Mouse (Mus musculus) neural tube, embryonic 12.5 days (tissue): Measurements from ENCODE around the gene Treh. TPM values are rescaled to one million over a fixed set of nuclear protein-coding genes. Genes with fewer than 3 reads are reported as not detected.

Experiments used
- ATAC-seq: fragments of 200-750 bp; cut with Nextera tagmentation; 2 replicates; pipeline ENCODE4 v1.8.0; 2017; ENCODE audit warnings: low read depth, mild to moderate bottlenecking, moderate TSS enrichment, moderate library complexity; ENCODE audit not compliant: low FRiP score
- H3K27ac ChIP-seq: fragments of 300-500 bp; sonication (generic); 2 replicates; pipeline ENCODE4 v1.5.1; 2016
- H3K27me3 ChIP-seq: fragments of 300-500 bp; sonication (generic); replicated peaks from 2 replicates; pipeline ENCODE4 v1.6.1; 2016; ENCODE audit warnings: mild to moderate bottlenecking
- H3K36me3 ChIP-seq: fragments of 300-500 bp; sonication (generic); 2 replicates; pipeline ENCODE4 v1.6.1; 2016; ENCODE audit warnings: mild to moderate bottlenecking
- H3K4me1 ChIP-seq: fragments of 300-500 bp; sonication (generic); 2 replicates; pipeline ENCODE4 v1.6.1; 2016
- H3K4me2 ChIP-seq: fragments of 300-500 bp; sonication (generic); replicated peaks from 2 replicates; pipeline ENCODE4 v1.6.1; 2016; ENCODE audit warnings: mild to moderate bottlenecking
- H3K4me3 ChIP-seq: fragments of 300-500 bp; sonication (generic); 2 replicates; pipeline ENCODE4 v1.5.1; 2016
- H3K9ac ChIP-seq: fragments of 300-500 bp; sonication (generic); 2 replicates; pipeline ENCODE4 v1.6.1; 2016; ENCODE audit warnings: mild to moderate bottlenecking
- H3K9me3 ChIP-seq: fragments of 300-500 bp; sonication (generic); 2 replicates; pipeline ENCODE4 v1.6.1; 2016; ENCODE audit warnings: mild to moderate bottlenecking
- WGBS: fragments of 180-500 bp; shearing (Covaris S2); methylation state at CpG from one replicate; pipeline ENCODE4 v1.1.7; 2016; 5-methylcytosine and 5-hydroxymethylcytosine counted together
- polyA plus RNA-seq: library from polyadenylated mRNA; unstranded; fragments of >200 nt; fragmentation: Nextera tagmentation; extraction: Ambion mirVana; gene quantifications from 2 replicates; pipeline ENCODE4 v1.2.1, GENCODE M21; 2016

Gene Treh
- polyA plus RNA-seq, 1 experiment from 2014 or later, result not detected

DNA sequence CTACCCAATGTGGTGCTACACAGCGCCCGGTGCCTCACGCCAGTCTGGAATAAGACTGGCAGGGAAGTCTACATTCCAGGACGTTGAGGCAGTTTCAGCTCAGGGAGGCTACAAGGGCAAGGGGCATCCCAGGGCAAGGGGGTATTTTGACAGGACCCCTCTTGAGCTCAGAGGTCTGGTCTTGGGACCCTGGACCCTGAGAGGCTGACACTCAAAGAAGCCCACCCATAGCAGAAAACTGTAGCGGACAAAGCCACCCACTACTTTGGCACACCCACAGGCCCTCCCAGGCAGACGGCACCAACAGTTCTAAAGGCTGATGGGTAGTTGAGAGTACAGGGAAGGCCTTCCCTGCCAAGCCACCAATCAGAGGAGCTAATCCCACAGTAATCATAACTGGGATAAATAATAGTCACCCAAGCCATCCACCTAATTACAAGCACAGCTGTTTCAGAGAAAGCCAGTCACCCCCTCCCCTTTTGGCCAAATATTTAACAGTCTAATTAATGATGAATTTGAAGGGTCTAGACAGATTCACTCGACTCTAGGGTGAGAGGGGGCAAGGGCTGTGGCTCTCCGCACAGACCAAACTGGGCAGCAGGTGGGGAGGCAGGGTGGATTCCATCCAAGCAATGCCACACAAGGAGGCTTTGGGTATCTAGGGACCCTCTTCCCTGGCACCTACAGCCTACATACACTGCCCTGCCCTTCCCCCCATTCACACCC is 46.8 kb downstream of the Treh start:
- peak overlapping the region; percentile 83 for H3K9ac ChIP-seq
- 81% methylated on average over 8 of the region's 8 CpGs for WGBS
- peaks cover 33% of the 10 kb centered on the region for H3K36me3 ChIP-seq
- H3K4me3 ChIP-seq, result peak overlapping the region; percentile 78
- H3K4me2 ChIP-seq, result peak overlapping the region; percentile 87
- H3K27ac ChIP-seq, result no peak overlapping the region
- ATAC-seq, result no peak
- peaks cover 49% of the 10 kb centered on the region for H3K4me1 ChIP-seq
- no peaks in the 10 kb centered on the region for H3K27me3 ChIP-seq
- no peaks in the 10 kb centered on the region for H3K9me3 ChIP-seq

DNA sequence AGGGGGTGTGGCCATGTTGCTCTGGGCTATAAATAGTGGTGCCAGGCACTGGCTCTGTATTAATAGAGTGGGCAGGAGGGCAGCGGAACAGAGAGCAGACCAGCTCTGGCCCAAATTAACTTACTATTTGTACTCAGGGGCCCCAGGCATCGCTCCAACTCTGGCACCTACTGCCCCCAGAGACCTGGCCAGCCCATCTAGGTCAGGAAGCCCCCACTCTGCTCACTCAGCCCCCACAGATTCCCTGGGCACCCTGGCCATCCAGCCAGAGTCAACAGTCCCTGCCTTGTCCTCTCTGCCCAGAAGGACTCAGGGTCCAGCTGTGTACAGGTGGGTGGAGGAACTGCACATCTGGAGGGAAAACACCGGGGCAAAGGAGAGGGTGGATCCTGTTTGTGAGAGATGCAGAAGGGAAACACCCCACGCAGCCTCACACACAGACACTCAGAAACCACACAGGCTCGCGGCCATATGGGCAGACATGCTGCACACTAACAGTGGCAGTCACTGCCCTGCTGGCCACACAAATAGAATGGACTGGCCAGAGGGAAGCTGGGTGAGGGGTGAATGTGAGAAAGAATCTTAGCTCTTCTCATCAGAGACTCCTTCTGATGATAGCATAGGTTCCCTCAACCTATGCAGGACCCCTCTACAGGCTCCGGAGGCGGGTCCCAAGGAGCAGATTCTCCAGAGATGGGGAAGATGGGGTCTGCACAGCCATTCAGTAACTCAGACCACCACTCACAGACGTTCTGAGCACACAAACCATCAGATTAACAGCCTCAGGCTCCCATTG is 47.5 kb downstream of the Treh start:
- Histone ChIP-seq H3K4me3 (peak overlapping the region; percentile 78), H3K27me3 (no peaks in the 10 kb centered on the region), H3K9ac (peak overlapping the region; percentile 83), H3K4me2 (peak overlapping the region; percentile 87), H3K9me3 (no peaks in the 10 kb centered on the region), H3K27ac (peak overlapping the region; percentile 33; the same call in 1 of the 2 replicates), H3K36me3 (peaks cover 25% of the 10 kb centered on the region), H3K4me1 (peaks cover 56% of the 10 kb centered on the region)
- WGBS, result 21% methylated on average over 9 of the region's 9 CpGs
- ATAC-seq, result peak; percentile 39

DNA sequence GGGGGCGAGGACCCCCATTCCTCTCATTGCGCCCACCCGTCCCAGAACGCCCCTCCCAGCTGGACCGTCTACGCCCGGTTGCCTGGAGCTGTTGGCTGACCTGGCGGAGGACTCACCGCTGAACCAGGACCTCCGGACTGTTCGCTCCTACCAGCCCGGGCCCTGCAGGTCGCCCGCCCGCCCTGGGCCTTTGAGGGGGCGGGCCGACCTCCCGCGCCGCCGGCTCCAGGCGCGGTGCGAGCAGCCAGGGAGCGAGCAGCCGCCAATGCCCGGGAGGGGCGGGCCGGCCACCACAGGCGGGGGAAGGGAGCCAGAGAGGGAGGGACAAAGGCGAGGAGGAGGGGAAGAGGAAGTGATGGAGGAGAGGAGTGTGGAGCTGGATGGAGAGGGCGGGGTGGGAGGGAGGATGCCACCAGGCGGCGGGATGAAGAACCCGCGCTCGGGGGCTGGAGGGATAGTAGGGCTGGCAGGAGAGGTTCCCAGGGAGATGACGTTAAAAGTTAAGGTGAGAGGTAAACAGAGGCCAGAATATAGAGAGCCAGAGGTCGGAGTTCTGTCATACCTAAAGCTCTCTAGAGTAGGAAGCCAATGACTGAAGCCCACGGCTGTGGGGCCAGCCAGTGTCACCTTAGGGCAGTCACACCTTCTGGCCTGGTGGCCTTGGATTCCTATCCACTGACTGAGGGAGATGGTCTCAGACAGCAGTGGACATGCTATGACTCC is 48.3 kb downstream of the Treh start:
- WGBS, result 2% methylated on average over 40 of the region's 40 CpGs

DNA sequence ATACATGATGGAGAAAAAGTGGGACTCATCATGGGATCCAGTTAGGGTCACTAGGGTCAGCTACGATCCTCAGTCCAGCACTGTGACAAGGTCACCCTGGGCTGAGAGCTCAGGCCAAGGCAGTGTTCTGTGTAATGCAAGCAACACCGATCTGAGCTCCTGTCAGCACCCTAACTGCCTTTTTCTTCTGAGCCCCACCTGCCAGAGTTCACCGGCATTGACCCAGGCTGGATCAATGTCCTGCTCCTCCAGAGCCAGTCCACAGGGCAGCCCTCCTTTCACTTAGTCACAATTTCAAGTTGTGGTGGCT is 48.8 kb downstream of the Treh start:
- no peak for ATAC-seq
- H3K4me2 ChIP-seq, result peak overlapping the region; percentile 87
- no peaks in the 10 kb centered on the region for H3K27me3 ChIP-seq
- H3K4me3 ChIP-seq, result no peak overlapping the region
- peaks cover 13% of the 10 kb centered on the region for H3K36me3 ChIP-seq
- WGBS, result 89% methylated on average over 3 of the region's 3 CpGs
- no peaks in the 10 kb centered on the region for H3K9me3 ChIP-seq
- peaks cover 69% of the 10 kb centered on the region for H3K4me1 ChIP-seq
- no peak overlapping the region for H3K9ac ChIP-seq
- no peak overlapping the region for H3K27ac ChIP-seq

More for the DNA sequence above, 48.3 kb downstream of the Treh start:
- Histone ChIP-seq H3K27me3 (no peaks in the 10 kb centered on the region), H3K9me3 (no peaks in the 10 kb centered on the region), H3K9ac (peak overlapping the region; percentile 83), H3K4me1 (peaks cover 64% of the 10 kb centered on the region), H3K4me3 (peak overlapping the region; percentile 78), H3K27ac (peak overlapping the region; percentile 33; the same call in 1 of the 2 replicates), H3K36me3 (peaks cover 18% of the 10 kb centered on the region), H3K4me2 (peak overlapping the region; percentile 87)
- peak; percentile 77 for ATAC-seq

DNA sequence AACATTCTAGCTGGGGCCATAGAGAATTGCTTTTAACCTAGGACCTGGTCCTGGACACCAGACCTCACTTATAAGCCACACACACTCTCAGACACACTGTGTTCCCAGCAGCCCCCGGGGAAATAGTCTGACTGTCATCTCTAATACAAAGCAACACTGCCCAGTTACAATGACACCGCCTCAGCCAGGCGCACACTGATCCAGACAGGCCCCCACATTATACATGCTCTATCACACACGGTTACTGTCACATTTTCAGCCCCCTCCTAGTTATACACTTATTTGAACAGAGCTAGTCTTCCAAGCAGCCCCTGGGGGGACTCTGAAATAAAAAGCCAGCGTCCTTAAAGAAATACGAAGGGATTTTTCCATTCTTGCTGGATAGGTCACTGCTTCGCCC is 49.5 kb downstream of the Treh start:
- Histone ChIP-seq H3K4me3 (no peak overlapping the region), H3K9me3 (no peaks in the 10 kb centered on the region), H3K36me3 (peaks cover 7% of the 10 kb centered on the region), H3K9ac (peak overlapping the region; percentile 6; the same call in 1 of the 2 replicates), H3K4me1 (peaks cover 75% of the 10 kb centered on the region), H3K27me3 (no peaks in the 10 kb centered on the region), H3K4me2 (no peak overlapping the region), H3K27ac (no peak overlapping the region)
- no peak for ATAC-seq
- WGBS, result 59% methylated on average over 7 of the region's 7 CpGs

DNA sequence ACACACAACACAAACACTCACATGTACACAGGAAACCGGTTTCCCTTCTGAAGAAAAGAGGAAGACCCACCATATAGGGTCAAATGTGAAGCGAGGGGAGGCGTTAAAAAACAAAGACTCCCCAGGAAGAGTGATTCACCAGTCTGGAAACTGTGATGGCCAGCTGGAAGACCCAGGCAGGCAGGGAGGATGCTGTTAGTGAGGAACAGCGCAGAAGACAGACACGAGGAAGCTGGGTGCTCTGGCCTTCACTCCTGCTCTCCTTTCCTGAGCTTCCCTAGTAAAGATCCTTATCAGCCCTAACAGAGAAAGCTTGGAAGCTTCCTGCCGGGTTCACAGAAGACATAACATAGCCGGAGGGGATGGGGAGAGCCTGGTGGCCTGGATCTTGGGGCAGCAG is 50.0 kb downstream of the Treh start:
- no peak for ATAC-seq
- H3K27ac ChIP-seq, result peak overlapping the region; percentile 59; the same call in 1 of the 2 replicates
- WGBS, result 47% methylated on average over 7 of the region's 7 CpGs
- peaks cover 2% of the 10 kb centered on the region for H3K36me3 ChIP-seq
- H3K9me3 ChIP-seq, result no peaks in the 10 kb centered on the region
- H3K9ac ChIP-seq, result no peak overlapping the region
- H3K27me3 ChIP-seq, result no peaks in the 10 kb centered on the region
- H3K4me2 ChIP-seq, result peak overlapping the region; percentile 1; the same call in 1 of the 2 replicates
- no peak overlapping the region for H3K4me3 ChIP-seq
- peaks cover 75% of the 10 kb centered on the region for H3K4me1 ChIP-seq

DNA sequence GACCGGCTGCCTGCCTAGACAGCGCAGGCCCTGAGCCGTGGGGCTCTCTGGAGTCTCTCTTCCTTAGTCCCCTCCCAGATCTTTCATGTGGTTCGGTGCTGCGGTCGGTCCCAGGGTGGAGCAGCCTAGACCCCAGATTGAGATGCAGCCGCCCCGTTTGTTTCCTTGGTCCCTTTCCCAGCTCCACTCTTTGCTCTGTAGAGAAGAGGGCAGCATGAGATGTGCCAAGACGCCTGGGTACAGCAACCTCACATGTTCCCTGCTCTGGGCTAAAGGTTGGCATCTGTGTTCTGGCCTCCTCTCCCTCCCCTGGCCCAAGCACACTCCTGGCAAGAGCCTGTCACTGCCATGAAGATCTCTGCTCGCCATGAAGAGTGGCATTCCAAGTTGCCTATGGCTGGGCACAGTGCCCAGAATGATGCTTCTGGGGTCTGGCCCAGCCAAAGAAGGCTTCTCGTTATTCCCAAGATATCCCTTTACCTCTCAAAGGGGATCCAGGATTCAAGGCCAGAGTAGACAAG is 50.5 kb downstream of the Treh start:
- no peaks in the 10 kb centered on the region for H3K36me3 ChIP-seq
- H3K9ac ChIP-seq, result no peak overlapping the region
- H3K4me3 ChIP-seq, result no peak overlapping the region
- peak overlapping the region; percentile 59; the same call in 1 of the 2 replicates for H3K27ac ChIP-seq
- 0 out of 2 replicates have a peak overlapping the region, but pooled peaks have one; percentile 1 for H3K4me2 ChIP-seq
- H3K27me3 ChIP-seq, result no peaks in the 10 kb centered on the region
- ATAC-seq, result no peak
- WGBS, result 76% methylated on average over 11 of the region's 11 CpGs
- no peaks in the 10 kb centered on the region for H3K9me3 ChIP-seq
- H3K4me1 ChIP-seq, result peaks cover 75% of the 10 kb centered on the region

DNA sequence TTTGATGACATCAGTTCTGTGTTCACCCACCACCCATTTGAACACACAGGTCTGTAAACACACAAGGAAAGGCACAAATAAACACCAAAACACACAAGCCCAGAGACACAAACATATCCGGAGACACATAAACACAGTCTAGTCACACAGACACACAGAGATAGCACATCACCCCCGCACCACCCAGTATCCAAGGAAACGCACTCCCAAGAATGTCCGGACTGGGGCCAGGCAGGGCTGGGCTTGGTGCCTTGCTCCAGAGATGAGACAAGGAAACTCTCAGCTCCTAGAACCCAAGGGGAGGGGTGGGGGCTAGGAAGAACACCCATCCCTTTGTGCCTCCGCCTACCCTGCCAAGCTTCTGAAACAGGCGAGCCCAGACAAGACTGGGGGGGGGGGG is 51.2 kb downstream of the Treh start:
- peaks cover 73% of the 10 kb centered on the region for H3K4me1 ChIP-seq
- H3K27ac ChIP-seq, result 0 out of 2 replicates have a peak overlapping the region, but pooled peaks have one; percentile 4
- 42% methylated on average over 6 of the region's 6 CpGs for WGBS
- H3K4me3 ChIP-seq, result no peak overlapping the region
- H3K9ac ChIP-seq, result no peak overlapping the region
- H3K9me3 ChIP-seq, result no peaks in the 10 kb centered on the region
- no peaks in the 10 kb centered on the region for H3K27me3 ChIP-seq
- H3K4me2 ChIP-seq, result no peak overlapping the region; the same call in 1 of the 2 replicates
- H3K36me3 ChIP-seq, result no peaks in the 10 kb centered on the region
- ATAC-seq, result no peak

DNA sequence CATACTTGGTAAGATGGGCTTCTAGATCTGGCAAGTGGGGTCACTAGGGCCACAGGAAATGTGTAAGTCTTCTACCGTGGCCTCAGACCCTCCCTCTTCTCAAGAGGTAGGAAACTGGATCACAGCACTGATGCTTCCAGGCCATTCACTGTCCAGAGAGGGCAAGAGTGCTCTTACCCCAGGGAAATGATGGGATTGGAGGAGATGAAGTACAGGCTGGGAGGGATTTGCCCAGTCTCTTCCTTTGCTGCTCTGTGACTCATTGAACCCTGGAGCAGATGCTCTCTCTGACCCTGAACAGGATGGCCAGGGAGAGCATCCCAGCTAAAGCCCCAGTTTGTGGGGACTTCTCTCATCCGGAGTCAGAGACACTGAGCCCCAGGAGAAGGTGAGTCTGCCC is 51.6 kb downstream of the Treh start:
- Histone ChIP-seq H3K9ac (peak overlapping the region; percentile 26; the same call in 1 of the 2 replicates), H3K27ac (no peak overlapping the region), H3K27me3 (no peaks in the 10 kb centered on the region), H3K4me1 (peaks cover 69% of the 10 kb centered on the region), H3K9me3 (no peaks in the 10 kb centered on the region), H3K4me2 (no peak overlapping the region; the same call in 1 of the 2 replicates), H3K36me3 (no peaks in the 10 kb centered on the region), H3K4me3 (no peak overlapping the region)
- no peak for ATAC-seq
- 50% methylated on average over 2 of the region's 2 CpGs for WGBS

DNA sequence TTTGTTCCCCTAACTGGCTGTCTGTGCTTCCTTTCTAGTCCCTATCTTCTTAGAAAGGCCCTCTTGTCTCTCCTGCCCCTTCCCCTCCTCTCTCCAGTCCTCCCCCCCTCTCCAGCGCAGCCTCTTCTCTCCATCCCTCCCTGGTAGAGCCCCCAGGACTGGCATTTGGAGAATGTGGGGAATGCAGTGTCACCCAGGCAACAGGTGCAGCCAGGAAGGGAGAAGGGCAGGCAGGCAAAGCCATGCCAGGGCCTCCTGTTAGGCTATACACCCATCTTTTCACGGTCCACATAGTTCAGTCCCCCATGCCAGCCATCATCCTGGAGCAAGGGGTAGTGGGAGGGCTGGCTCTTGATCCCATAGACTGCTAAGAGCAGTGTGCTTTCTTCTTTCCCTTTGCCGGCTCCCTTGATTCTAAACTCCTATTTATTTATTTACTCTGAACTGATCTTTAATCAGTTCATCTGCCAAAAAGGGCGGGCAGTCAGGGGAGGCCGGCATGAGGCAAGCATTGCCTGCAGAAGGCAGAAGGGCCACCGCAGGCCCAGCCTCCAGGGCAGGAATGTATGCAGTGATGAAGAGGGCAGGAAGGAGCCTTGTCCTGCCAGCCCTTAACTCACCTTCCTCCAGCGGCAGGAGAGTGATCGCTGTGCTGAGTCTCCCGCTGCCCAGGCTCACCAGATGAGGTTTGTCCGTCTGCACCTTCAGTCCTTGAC is 53.6 kb downstream of the Treh start:
- H3K36me3 ChIP-seq, result no peaks in the 10 kb centered on the region
- H3K4me2 ChIP-seq, result no peak overlapping the region
- H3K27me3 ChIP-seq, result no peaks in the 10 kb centered on the region
- ATAC-seq, result no peak
- H3K4me1 ChIP-seq, result peaks cover 54% of the 10 kb centered on the region
- WGBS, result 47% methylated on average over 10 of the region's 10 CpGs
- H3K27ac ChIP-seq, result no peak overlapping the region
- no peak overlapping the region for H3K4me3 ChIP-seq
- H3K9me3 ChIP-seq, result no peaks in the 10 kb centered on the region
- no peak overlapping the region for H3K9ac ChIP-seq

DNA sequence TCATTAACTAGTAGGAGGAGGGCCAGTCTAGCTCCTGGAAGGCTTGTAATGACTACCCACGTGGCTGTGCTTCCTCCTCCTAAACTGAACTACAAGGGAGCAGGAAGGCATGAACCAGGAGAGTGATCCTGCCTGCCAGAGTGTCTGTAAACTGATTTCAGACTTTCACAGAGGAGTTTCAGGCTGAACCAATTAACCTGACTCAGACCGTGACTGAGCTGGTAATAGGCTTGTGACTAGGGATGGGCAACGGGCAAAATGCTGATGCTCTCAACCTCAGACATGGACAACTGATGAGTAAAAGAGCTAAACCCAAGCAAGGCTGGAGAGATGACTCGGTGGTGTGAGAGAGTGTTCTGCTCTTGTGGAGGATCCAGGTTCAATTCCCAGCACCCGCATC is 54.4 kb downstream of the Treh start:
- Histone ChIP-seq H3K4me2 (no peak overlapping the region), H3K36me3 (no peaks in the 10 kb centered on the region), H3K27me3 (no peaks in the 10 kb centered on the region; the same call in 1 of the 2 replicates), H3K27ac (no peak overlapping the region), H3K4me3 (no peak overlapping the region), H3K9me3 (no peaks in the 10 kb centered on the region), H3K9ac (no peak overlapping the region), H3K4me1 (peaks cover 52% of the 10 kb centered on the region)
- 68% methylated on average over 5 of the region's 5 CpGs for WGBS
- ATAC-seq, result no peak
